Mouse (Mus musculus): ENCODE data around the gene 2410015M20Rik. TPM values are rescaled to one million over a fixed set of nuclear protein-coding genes. Genes with fewer than 3 reads are reported as not detected.

The 2410015M20Rik gene
- 136 and 139 TPM in 2 replicates for polyA plus RNA-seq (2012; rRNA removed)

DNA sequence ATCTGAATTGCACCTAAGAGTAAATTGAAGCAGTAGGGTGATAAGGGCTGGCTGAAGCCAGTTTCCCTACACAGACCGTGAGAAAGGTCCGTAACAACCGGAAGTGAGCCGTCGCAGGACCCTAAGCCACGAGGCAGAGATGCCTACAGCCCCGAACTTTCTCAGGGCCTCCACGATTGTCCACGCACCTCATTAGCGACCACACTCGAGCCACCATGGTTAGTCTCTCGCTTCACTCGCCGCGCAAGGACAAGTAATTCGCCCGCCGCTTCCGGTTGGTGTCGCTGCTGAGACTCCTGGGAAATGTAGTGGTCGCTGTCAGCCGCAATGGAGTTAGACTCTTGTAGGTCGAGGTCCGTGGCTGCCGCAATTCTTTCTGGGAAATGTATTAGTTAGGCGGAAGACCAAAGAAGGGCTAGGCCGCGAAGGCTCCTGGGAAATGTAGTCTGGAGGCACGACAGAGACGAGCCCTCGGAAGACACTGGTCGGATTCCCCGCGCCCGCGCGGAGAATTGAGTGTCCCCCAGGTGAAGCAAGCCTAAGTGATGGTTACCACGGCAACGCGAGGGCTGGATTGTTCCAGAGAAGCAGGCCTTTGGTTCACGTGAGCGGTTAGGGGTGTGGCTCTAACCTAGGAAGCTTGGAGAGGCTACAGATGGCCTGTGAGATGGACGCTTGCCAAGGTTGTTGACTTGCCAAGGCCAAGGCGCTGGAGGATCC, at the start of gene 2410015M20Rik:
TSS of gene 2410015M20Rik (minus strand) at position 320 of the 720 bp plus-strand sequence.

DNA sequence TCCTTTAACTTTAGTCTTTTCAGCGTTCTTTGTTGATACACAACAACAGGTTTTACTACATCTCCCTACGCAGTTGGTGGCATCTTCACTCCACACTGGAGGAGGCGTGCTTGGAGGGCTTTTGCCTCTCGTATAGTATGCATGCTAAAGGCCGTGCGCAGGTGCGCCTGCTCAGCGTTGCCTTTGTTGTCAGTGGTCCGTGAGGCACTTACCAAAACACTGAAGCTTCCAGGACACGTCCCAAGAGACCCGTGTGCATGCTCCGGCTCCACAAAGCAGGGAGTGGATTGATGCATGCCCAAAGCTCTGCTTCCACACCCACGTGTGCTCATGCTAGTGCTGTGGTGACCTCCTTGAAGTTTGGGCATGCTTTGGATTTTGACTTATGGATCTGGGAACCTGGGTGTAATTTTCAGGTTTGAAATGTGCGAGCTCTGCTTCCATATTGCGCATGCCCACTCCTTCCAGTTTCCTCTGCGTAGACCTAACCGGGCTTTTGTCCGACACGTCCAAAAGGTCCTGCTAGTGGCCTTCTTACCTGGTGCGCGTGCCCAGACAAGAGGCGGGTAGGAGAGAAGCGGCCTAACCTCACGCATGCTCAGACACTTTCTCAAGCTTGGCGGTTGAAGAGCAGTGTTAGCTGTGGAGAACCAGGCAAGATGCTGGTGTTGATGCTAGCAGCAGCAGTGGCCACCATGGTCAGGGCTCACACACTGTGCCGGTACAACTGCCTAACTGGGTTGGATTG, 18.1 kb upstream of the 2410015M20Rik start, which contains the start of gene Catsperd:
TSS of gene Catsperd (plus strand) at position 614 of the 748 bp plus-strand sequence.

DNA sequence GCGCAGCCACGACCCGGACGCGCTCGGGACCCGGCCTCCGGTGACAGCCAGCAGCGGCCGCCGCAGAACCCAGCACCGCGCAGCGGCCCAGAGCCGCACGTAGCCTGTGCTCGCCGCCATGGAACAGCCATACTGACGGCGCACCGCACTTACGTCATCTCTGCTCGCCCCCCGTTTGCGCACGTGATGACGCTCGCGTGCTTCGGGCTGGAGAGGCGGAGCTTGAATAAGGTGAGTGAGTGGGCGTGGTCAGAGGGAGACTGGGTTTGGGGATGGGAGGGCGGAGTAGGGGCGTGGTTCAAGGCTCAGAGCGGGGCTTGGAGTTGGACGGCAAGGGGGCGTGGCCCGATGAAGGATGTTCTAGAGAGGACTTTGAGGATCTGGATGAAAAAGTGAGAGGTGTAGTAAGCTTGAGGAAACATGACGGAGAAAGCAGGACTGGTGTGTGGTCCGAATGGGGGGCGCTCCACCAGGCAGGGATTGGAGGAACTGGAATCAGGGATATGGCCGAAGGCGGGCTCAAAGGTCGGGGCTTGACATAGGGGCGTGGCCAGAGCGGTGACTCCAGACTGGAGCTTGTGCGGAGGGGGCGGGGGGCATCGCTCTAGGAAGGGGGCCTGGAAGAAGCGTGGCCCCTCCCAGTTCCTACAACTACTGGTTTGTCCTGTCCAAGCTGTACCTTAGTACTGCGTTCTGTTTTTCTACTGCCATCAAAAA, 17.3 kb upstream of the 2410015M20Rik start, which contains the start of gene Lonp1:
TSS of gene Lonp1 (minus strand) at position 134 of the 717 bp plus-strand sequence.

DNA sequence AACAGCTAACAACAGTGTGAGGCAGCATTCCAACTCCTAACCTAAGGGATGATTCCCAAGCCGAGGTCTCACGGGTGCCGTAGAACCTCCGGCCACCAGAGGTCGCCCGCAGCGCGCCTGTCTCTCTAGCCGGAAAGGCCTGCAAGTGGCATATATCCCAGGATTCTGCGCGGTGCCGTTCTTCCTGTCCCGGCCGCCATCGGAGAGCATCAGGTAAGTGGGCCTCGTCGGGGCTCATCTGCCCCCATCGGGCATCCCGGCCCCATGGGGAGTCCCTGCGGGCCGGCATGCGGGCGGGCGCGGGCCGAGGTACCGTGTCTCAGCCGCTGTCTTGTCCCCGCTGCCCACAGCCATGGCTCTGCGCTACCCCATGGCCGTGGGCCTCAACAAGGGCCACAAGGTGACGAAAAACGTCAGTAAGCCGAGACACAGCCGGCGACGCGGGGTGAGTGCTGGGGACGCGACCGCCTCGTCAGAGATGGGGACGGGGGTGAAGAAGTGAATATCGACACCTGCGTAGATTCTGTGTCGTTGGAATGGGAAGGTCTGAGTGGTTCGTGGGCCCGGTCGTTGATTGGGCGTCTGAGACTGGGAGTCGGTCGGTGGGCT, 3.8 kb upstream of the 2410015M20Rik start, which contains the start of gene Rpl36:
TSS of gene Rpl36 (plus strand) at position 181 of the 609 bp plus-strand sequence.

DNA sequence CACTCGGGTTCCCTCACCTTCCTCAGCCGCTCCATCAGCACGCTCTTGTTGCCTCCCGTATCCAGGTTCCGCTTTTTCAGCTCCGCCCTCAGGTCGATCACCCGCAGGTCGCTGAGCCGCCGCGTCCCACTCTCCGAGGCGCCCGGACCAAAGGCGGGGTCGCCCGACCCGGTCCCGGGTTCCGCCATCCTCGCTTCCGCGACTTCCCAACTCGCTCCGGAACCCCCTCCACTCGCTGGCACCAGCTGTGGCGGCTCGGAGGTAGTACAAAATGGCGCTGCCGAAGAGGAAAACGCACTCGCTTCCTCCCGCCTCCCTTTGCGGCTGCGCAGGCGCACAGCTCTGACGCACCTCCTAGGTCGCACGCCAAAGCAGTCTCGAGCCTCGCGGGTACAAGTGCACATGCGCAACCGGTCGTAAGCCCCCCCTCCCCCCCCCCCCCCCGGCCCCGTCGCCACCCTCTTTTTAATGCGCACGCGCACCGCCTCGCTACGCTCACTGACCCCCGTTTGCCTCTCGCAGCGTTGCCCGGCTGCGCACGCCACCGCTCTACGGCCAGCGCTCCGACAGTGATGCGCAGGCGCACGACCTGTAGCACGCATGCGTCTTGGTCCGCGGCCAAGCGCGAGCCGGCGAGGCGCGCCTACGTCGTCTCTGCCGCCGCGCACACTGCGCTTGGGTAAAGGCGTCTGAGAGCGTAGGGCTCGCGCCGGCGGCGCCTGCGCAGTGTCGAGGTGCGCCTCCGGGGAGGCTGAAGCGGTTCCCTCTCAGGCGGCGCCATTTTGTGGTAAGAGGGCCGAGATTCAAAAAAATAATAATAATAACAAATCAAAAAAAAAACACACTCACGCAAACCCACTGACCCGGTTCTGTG, 25.1 kb downstream of the 2410015M20Rik start, which contains the start of the genes Safb2 and Safb:
TSS of gene Safb2 (minus strand) at position 329 of the 874 bp plus-strand sequence.
TSS of gene Safb (plus strand) at position 569 of the 874 bp plus-strand sequence.

Other genes with a start within 250 kb of the 2410015M20Rik start
- gene Ptprs, start 133.3 kb downstream of the 2410015M20Rik start, polyA plus RNA-seq (2012; rRNA removed), result 1,167 and 1,339 TPM in 2 replicates
- 0.06 TPM in 1 of 2 replicates, not detected in the other for gene Znrf4, start 97.3 kb downstream of the 2410015M20Rik start, polyA plus RNA-seq (2012; rRNA removed)
- gene Gm20219, start 55.4 kb downstream of the 2410015M20Rik start, polyA plus RNA-seq (2012; rRNA removed), result 3.0 TPM in 2 replicates
- 113 and 131 TPM in 2 replicates for gene Safb2, start 25.2 kb downstream of the 2410015M20Rik start, polyA plus RNA-seq (2012; rRNA removed)
- 176 and 190 TPM in 2 replicates for gene Safb, start 24.9 kb downstream of the 2410015M20Rik start, polyA plus RNA-seq (2012; rRNA removed)
- gene Rpl36, start 3.6 kb upstream of the 2410015M20Rik start, polyA plus RNA-seq (2012; rRNA removed), result 2,057 and 2,130 TPM in 2 replicates
- gene Lonp1, start 17.1 kb upstream of the 2410015M20Rik start, polyA plus RNA-seq (2012; rRNA removed), result 73.8 and 76.1 TPM in 2 replicates
- 3.9 and 4.9 TPM in 2 replicates for gene Catsperd, start 18.4 kb upstream of the 2410015M20Rik start, polyA plus RNA-seq (2012; rRNA removed)
- 150 and 160 TPM in 2 replicates for gene Ranbp3, start 63.5 kb upstream of the 2410015M20Rik start, polyA plus RNA-seq (2012; rRNA removed)
- 306 and 325 TPM in 2 replicates for gene Ndufa11, start 108.0 kb upstream of the 2410015M20Rik start, polyA plus RNA-seq (2012; rRNA removed)
- 19.4 and 20.8 TPM in 2 replicates for gene Vmac, start 108.3 kb upstream of the 2410015M20Rik start, polyA plus RNA-seq (2012; rRNA removed)
- 3.6 and 6.1 TPM in 2 replicates for gene Nrtn, start 147.8 kb upstream of the 2410015M20Rik start, polyA plus RNA-seq (2012; rRNA removed)
- 150 and 161 TPM in 2 replicates for gene Dus3l, start 155.0 kb upstream of the 2410015M20Rik start, polyA plus RNA-seq (2012; rRNA removed)
- gene Prr22, start 160.5 kb upstream of the 2410015M20Rik start, polyA plus RNA-seq (2012; rRNA removed), result 3.2 and 3.4 TPM in 2 replicates
- gene Rfx2, start 221.2 kb upstream of the 2410015M20Rik start, polyA plus RNA-seq (2012; rRNA removed), result 6.4 and 7.4 TPM in 2 replicates

Measured in central nervous system, embryonic 14 days (tissue).